In the genomic region with DNA sequence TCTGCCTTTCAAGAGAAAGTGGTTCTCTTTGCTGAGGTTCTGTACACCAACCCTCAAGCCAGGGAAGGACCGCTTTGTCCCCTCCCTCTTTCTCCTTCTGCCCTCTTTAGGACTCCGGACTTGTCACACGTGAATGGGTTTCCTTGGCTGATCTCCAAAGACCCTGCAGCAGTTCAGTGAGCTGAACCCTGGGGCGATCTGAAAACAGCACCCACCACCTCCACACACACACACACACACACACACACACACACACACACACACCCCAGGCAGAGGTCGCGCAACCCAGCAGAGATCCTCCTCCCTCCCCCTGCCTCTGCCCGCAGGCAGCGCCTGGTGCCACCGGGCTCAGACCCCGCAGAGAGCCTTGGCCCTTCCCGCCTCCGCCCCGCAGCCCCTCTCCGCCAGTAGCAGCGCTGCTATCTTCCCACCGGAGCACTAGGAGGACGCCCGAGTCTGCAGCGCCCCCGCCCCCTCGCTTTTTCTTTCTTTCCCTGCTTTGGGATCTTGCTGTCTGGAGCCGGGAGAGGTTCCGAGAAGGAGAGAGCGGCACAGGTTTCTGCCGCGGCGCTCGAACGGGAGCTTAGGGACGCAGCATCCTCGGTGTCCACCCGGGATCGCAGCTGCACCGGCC, we compare ENCODE assay signal across 9 mouse cellular contexts. TPM values are rescaled to one million over a fixed set of nuclear protein-coding genes. Genes with fewer than 3 reads are reported as not detected.
A peak's percentile ranks its signal among the peaks of the same experiment; 100 is the strongest.
DNase-seq lines count a peak whose midpoint lies in the region; ATAC-seq and TF ChIP-seq lines count a peak whose summit lies in the region.
"Had no signal": no experiment of that assay in that cellular context is flagged by ENCODE, and none has a peak within 500 bp of the region (broad histone marks: within the 10 kb centered on the region; RNA-seq: fewer than 3 reads in every experiment).

B3gat2 (plus strand) TSS at position 252 of the 634 bp plus-strand sequence.

- peaks cover 0 to 5% of the 10 kb centered on the region in 2 experiments; a peak in 1 of 4 replicates for H3K4me1 ChIP-seq in ES-E14 (ENCODE audit: control insufficient read depth in 2 of 2, insufficient read depth in 2 of 2, low read length in 2 of 2, poor library complexity in 1 of 2)
- peaks cover 20% of the 10 kb centered on the region for H3K4me1 ChIP-seq in embryonic facial prominence, embryonic 13.5 days
- H3K4me1 ChIP-seq in hindbrain, embryonic 16.5 days (ENCODE audit: control insufficient read depth, insufficient read depth, low read depth, low read length): peaks cover 16% of the 10 kb centered on the region
- H3K4me1 ChIP-seq in midbrain, postnatal 0 days (ENCODE audit: insufficient read depth, low read length): peaks cover 5% of the 10 kb centered on the region; the same call in 1 of the 2 replicates

- H3K36me3 ChIP-seq in ES-E14 (ENCODE audit: control insufficient read depth, insufficient read depth, low read length, poor library complexity, severe bottlenecking): no peaks in the 10 kb centered on the region
- no peaks in the 10 kb centered on the region for H3K36me3 ChIP-seq in embryonic facial prominence, embryonic 13.5 days
- H3K36me3 ChIP-seq in hindbrain, embryonic 16.5 days (ENCODE audit: control insufficient read depth, insufficient read depth, low read length): no peaks in the 10 kb centered on the region
- no peaks in the 10 kb centered on the region for H3K36me3 ChIP-seq in midbrain, postnatal 0 days (ENCODE audit: insufficient read depth, low read length)

- peaks cover 69% of the 10 kb centered on the region for H3K27me3 ChIP-seq in embryonic facial prominence, embryonic 13.5 days
- peaks cover 4% of the 10 kb centered on the region; the same call in 1 of the 2 replicates for H3K27me3 ChIP-seq in hindbrain, embryonic 16.5 days (replicated peaks; ENCODE audit: control insufficient read depth, insufficient read depth, low read length)
- H3K27me3 ChIP-seq in midbrain, postnatal 0 days (ENCODE audit: insufficient read depth, low read length): no peaks in the 10 kb centered on the region

- H3K4me2 ChIP-seq in embryonic facial prominence, embryonic 13.5 days: peak within 1 kb of the TSS; percentile 99
- H3K4me2 ChIP-seq in hindbrain, embryonic 16.5 days (ENCODE audit: low read length): peak within 1 kb of the TSS; percentile 89
- peak within 1 kb of the TSS; percentile 82 for H3K4me2 ChIP-seq in midbrain, postnatal 0 days (ENCODE audit: low read depth, low read length, poor library complexity, severe bottlenecking)

- no peaks in the 10 kb centered on the region for H3K9me3 ChIP-seq in ES-E14 (ENCODE audit: control insufficient read depth, insufficient read depth, low read depth, low read length)
- no peaks in the 10 kb centered on the region for H3K9me3 ChIP-seq in embryonic facial prominence, embryonic 13.5 days
- H3K9me3 ChIP-seq in hindbrain, embryonic 16.5 days (ENCODE audit: control insufficient read depth, low read length): no peaks in the 10 kb centered on the region
- no peaks in the 10 kb centered on the region for H3K9me3 ChIP-seq in midbrain, postnatal 0 days (ENCODE audit: low read length)

- ATAC-seq in embryonic facial prominence, embryonic 13.5 days (ENCODE audit: insufficient number of reproducible peaks, insufficient read depth, low FRiP score, low TSS enrichment, low read depth): peak; percentile 45
- ATAC-seq in hindbrain, embryonic 16.5 days: peak; percentile 67
- ATAC-seq in midbrain, postnatal 0 days (ENCODE audit: low FRiP score): peak; percentile 52
- ATAC-seq in megakaryocyte progenitor cell, adult 5-6 weeks (replicated peaks; ENCODE audit: poor library complexity): no peak

- no peak within 1 kb of the TSS for H3K9ac ChIP-seq in ES-E14 (ENCODE audit: insufficient read depth, low read depth, low read length, poor library complexity, severe bottlenecking)
- H3K9ac ChIP-seq in embryonic facial prominence, embryonic 13.5 days: peak within 1 kb of the TSS; percentile 65
- peak within 1 kb of the TSS; percentile 66 for H3K9ac ChIP-seq in hindbrain, embryonic 16.5 days (ENCODE audit: low read depth, low read length)
- peak within 1 kb of the TSS; percentile 65 for H3K9ac ChIP-seq in midbrain, postnatal 0 days (replicated peaks; ENCODE audit: low read length, poor library complexity, severe bottlenecking)

- peak within 1 kb of the TSS; percentile 68 to 84 for H3K4me3 ChIP-seq in ES-E14 (ENCODE audit: insufficient read depth in 1 of 2, low read depth in 1 of 2, low read length in 2 of 2, poor library complexity in 1 of 2, severe bottlenecking in 1 of 2)
- H3K4me3 ChIP-seq in embryonic facial prominence, embryonic 13.5 days: peak within 1 kb of the TSS; percentile 62
- H3K4me3 ChIP-seq in hindbrain, embryonic 16.5 days (ENCODE audit: low read length): peak within 1 kb of the TSS; percentile 55
- peak within 1 kb of the TSS; percentile 62 for H3K4me3 ChIP-seq in midbrain, postnatal 0 days (ENCODE audit: low read depth, low read length)

- TF ChIP-seq CTCF in midbrain, postnatal 0 days (IDR thresholded peaks at IDR 0.05): peak; percentile 41

- intact Hi-C loops in left cerebral cortex, postnatal 14 days (cut with DNase I): loop anchor here (2.0 to 5.0 kb wide), 3 partner anchors 31 to 486 kb away; no protein-coding TSS in a partner anchor

- DNase-seq in adrenal gland, adult 2 months: peak; percentile 9
- no peak for DNase-seq in adrenal gland, adult 8-10 months
- DNase-seq in ES-E14 (ENCODE audit: low read depth, low spot score): peak; percentile 47
- peak; percentile 35 to 61 for DNase-seq in left cerebral cortex, postnatal 14 days (ENCODE audit: low spot score in 2 of 2)
- DNase-seq in midbrain, postnatal 0 days (ENCODE audit: low spot score): peak; percentile 79

- H3K27ac ChIP-seq in ES-E14 (ENCODE audit: insufficient read depth, low read depth, low read length, poor library complexity, severe bottlenecking): no peak within 1 kb of the TSS
- H3K27ac ChIP-seq in embryonic facial prominence, embryonic 13.5 days: no peak within 1 kb of the TSS
- H3K27ac ChIP-seq in hindbrain, embryonic 16.5 days (ENCODE audit: low read depth, low read length): peak within 1 kb of the TSS; percentile 84
- peak within 1 kb of the TSS; percentile 47 for H3K27ac ChIP-seq in midbrain, postnatal 0 days (ENCODE audit: low read depth, low read length)

- in situ Hi-C loops in ES-E14 (cut with MboI; ENCODE audit: low sequenced_read_pairs in 2 of 2, unreplicated experiment in 2 of 2): no loop called here

- under 1% methylated on average over 34 of the region's 34 CpGs for WGBS in embryonic facial prominence, embryonic 13.5 days
- WGBS in hindbrain, embryonic 16.5 days: under 1% methylated on average over 34 of the region's 34 CpGs
- WGBS in midbrain, postnatal 0 days: under 1% methylated on average over 33 of the region's 34 CpGs

TF ChIP-seq in ES-E14, 5 proteins besides CTCF, POLR2A, EP300 and RAD21:
- TF ChIP-seq ZNF384 (IDR thresholded peaks at IDR 0.05; ENCODE audit: low read depth, low read length) (no peak), HCFC1 (IDR thresholded peaks at IDR 0.05; ENCODE audit: borderline replicate concordance, insufficient read depth, low read length) (no peak), CHD2 (IDR thresholded peaks at IDR 0.05; ENCODE audit: low read depth, low read length) (no peak), MAFK (IDR thresholded peaks at IDR 0.05; ENCODE audit: insufficient read depth, low read depth, low read length) (no peak), ZC3H11A (IDR thresholded peaks at IDR 0.05; ENCODE audit: borderline replicate concordance, low read depth, low read length) (no peak)
TF ChIP-seq in ES-E14: peak in this region for 0.

RNA-seq across cellular contexts. Expression of gene B3gat2, which starts in this region (rescaled TPM):
- total RNA-seq in adrenal gland, adult 2 months (2021): not detected
- polyA plus RNA-seq in adrenal gland, adult 2 months (2012; rRNA removed): not detected in 2 replicates
- not detected for total RNA-seq in adrenal gland, adult 8-10 months (2022)
- 0.79 and 0.98 TPM in 2 replicates for total RNA-seq in ES-E14 (2012; rRNA removed)
- polyA plus RNA-seq in embryonic facial prominence, embryonic 13.5 days (2015; fragmentation: Nextera tagmentation; extraction: Ambion mirVana): 0.67 and 1.3 TPM in 2 replicates
- polyA plus RNA-seq in hindbrain, embryonic 16.5 days (2015; fragmentation: Nextera tagmentation; extraction: Ambion mirVana): 18.3 and 20.8 TPM in 2 replicates
- 10 to 100 TPM; 11.5 to 12.0 TPM for total RNA-seq in left cerebral cortex, postnatal 14 days (2021)
- total RNA-seq in midbrain, postnatal 0 days (2014; rRNA removed): 31.2 TPM in 2 replicates
- polyA plus RNA-seq in midbrain, postnatal 0 days (2015; fragmentation: Nextera tagmentation; extraction: Ambion mirVana): 13.9 and 15.0 TPM in 2 replicates
- not detected in 2 replicates for total RNA-seq in megakaryocyte progenitor cell, adult 5-6 weeks (2015)
- 0.04 TPM in 1 of 2 replicates, not detected in the other for total RNA-seq in megakaryocyte progenitor cell, adult 5-6 weeks (2017)
- total RNA-seq: heart, postnatal 14 days had no signal

Comparison
In these comparisons a context has a peak if more than half of its experiments do, and no peak if none do; other contexts are left out.
1. Peak in DNase-seq in adrenal gland, adult 2 months; RNA of the gene not detected or under 1 TPM.
2. Peak in DNase-seq and H3K4me3 ChIP-seq in ES-E14; RNA of the gene not detected or under 1 TPM.
3. H3K27ac ChIP-seq: peak in hindbrain, embryonic 16.5 days (single experiment) and midbrain, postnatal 0 days (single experiment); none in ES-E14 (single experiment) and embryonic facial prominence, embryonic 13.5 days (single experiment).
4. Peak in every context shown above with its lines, with median percentiles within 50 percentile points of each other: H3K4me3 ChIP-seq and H3K4me2 ChIP-seq.